ENCODE assay signal across 11 mouse cellular contexts in genomic region chr14:98113106-98113505, GRCm38 (mm10).
"Had no signal": no experiment of that assay in that cellular context is flagged by ENCODE, and none has a peak within 500 bp of the region (broad histone marks: within the 10 kb centered on the region; RNA-seq: fewer than 3 reads in every experiment).

No protein-coding gene starts in this region.

- H3K27me3 ChIP-seq: limb, embryonic 13.5 days; midbrain, embryonic 13.5 days; neural tube, embryonic 15.5 days had no signal

- H3K4me3 ChIP-seq: limb, embryonic 13.5 days; midbrain, embryonic 13.5 days; neural tube, embryonic 15.5 days had no signal

- H3K27ac ChIP-seq: limb, embryonic 13.5 days; liver, embryonic 14.5 days; midbrain, embryonic 13.5 days; neural tube, embryonic 15.5 days had no signal

- H3K9me3 ChIP-seq: limb, embryonic 13.5 days; midbrain, embryonic 13.5 days; neural tube, embryonic 15.5 days had no signal

- H3K4me2 ChIP-seq: limb, embryonic 13.5 days; midbrain, embryonic 13.5 days; neural tube, embryonic 15.5 days had no signal

- DNase-seq: kidney, postnatal 10 days; kidney, postnatal 4 days; left cerebral cortex, postnatal 4 days; lung, postnatal 4 days; right cerebral cortex, adult 18-20 months; right cerebral cortex, postnatal 25 days; thymus, postnatal 36 days had no signal

- H3K36me3 ChIP-seq: limb, embryonic 13.5 days; midbrain, embryonic 13.5 days; neural tube, embryonic 15.5 days had no signal

- H3K9ac ChIP-seq: limb, embryonic 13.5 days; liver, embryonic 14.5 days; midbrain, embryonic 13.5 days; neural tube, embryonic 15.5 days had no signal

- H3K4me1 ChIP-seq: neural tube, embryonic 15.5 days had no signal

- ATAC-seq: midbrain, embryonic 13.5 days had no signal
